Comparison of ENCODE assay signal across 14 mouse cellular contexts in the genomic region with DNA sequence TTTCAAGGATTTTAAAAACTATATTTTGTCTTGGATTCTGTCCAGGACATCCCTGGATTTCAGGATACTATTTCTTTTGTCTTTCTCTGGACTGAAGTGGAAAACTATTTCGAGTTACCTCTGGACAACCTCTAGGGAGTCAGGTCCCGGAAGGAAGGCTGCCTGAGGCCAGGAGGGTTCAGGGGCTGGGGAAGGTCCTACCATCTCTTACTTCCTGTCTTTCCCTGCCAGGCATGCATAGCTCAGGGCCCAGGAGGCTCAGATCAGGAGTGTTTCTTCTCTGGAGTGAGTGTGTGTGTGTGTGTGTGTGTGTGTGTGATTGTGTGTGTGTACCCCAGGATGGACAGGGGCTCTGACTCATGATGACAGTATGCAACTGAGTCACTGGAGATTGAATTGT. TPM values are rescaled to one million over a fixed set of nuclear protein-coding genes. Genes with fewer than 3 reads are reported as not detected.
DNase-seq lines count a peak whose midpoint lies in the region; ATAC-seq and TF ChIP-seq lines count a peak whose summit lies in the region.
"Had no signal": no experiment of that assay in that cellular context is flagged by ENCODE, and none has a peak within 500 bp of the region (broad histone marks: within the 10 kb centered on the region; RNA-seq: fewer than 3 reads in every experiment).

No protein-coding gene starts in this region.

- no peaks in the 10 kb centered on the region for H3K27me3 ChIP-seq in lung, embryonic 16.5 days (ENCODE audit: control insufficient read depth, insufficient read depth, low read depth, low read length)
- H3K27me3 ChIP-seq in stomach, postnatal 0 days (ENCODE audit: control insufficient read depth, insufficient read depth, low read length) = no peaks in the 10 kb centered on the region
- H3K27me3 ChIP-seq: liver, embryonic 13.5 days had no signal

- H3K4me3 ChIP-seq in lung, embryonic 16.5 days (ENCODE audit: low read length) = no peak overlapping the region
- no peak overlapping the region for H3K4me3 ChIP-seq in embryonic fibroblast, embryonic 13.5 days (ENCODE audit: insufficient read depth, low read length)
- no peak overlapping the region for H3K4me3 ChIP-seq in stomach, postnatal 0 days (ENCODE audit: low read depth, low read length)
- H3K4me3 ChIP-seq: left cerebral cortex, adult 2 months; liver, embryonic 13.5 days had no signal

- no peaks in the 10 kb centered on the region for H3K9me3 ChIP-seq in lung, embryonic 16.5 days (ENCODE audit: control insufficient read depth, low read length)
- no peaks in the 10 kb centered on the region for H3K9me3 ChIP-seq in stomach, postnatal 0 days (ENCODE audit: control insufficient read depth, low read length)
- H3K9me3 ChIP-seq: G1E; liver, embryonic 13.5 days had no signal

- DNase-seq in lung, postnatal 36 days = no peak
- peak; percentile 42 for DNase-seq in heart, postnatal 4 days
- no peak for DNase-seq in stomach, postnatal 0 days (ENCODE audit: low spot score)
- DNase-seq in embryo, embryonic 11 days = no peak
- DNase-seq in spleen, adult 12 weeks (ENCODE audit: low spot score) = no peak
- DNase-seq: cerebellum, postnatal 14 days; liver, embryonic 13.5 days; spleen, adult 18-20 months; thymus, adult 18-20 months had no signal

- WGBS in lung, embryonic 16.5 days = 60% methylated on average over 2 of the region's 2 CpGs
- 70% methylated on average over 2 of the region's 2 CpGs for WGBS in stomach, postnatal 0 days

- TF ChIP-seq POLR2A in embryonic fibroblast, embryonic 13.5 days (IDR thresholded peaks at IDR 0.05; ENCODE audit: low read depth, low read length) = no peak

- no peak overlapping the region for H3K4me2 ChIP-seq in lung, embryonic 16.5 days (ENCODE audit: low read depth, low read length)
- no peak overlapping the region for H3K4me2 ChIP-seq in stomach, postnatal 0 days (replicated peaks; ENCODE audit: low read depth)
- H3K4me2 ChIP-seq: liver, embryonic 13.5 days had no signal

- H3K36me3 ChIP-seq in lung, embryonic 16.5 days (ENCODE audit: control insufficient read depth, insufficient read depth, low read length) = no peaks in the 10 kb centered on the region
- H3K36me3 ChIP-seq in stomach, postnatal 0 days (ENCODE audit: control insufficient read depth, insufficient read depth, low read length) = no peaks in the 10 kb centered on the region
- H3K36me3 ChIP-seq: G1E; liver, embryonic 13.5 days had no signal

- no peak for TF ChIP-seq EP300 in stomach, postnatal 0 days (optimal IDR thresholded peaks at IDR 0.05)

- no peak for TF ChIP-seq CTCF in embryonic fibroblast, embryonic 13.5 days (IDR thresholded peaks at IDR 0.05; ENCODE audit: borderline replicate concordance, insufficient read depth, low read length)
- no peak for TF ChIP-seq CTCF in stomach, postnatal 0 days (IDR thresholded peaks at IDR 0.05; ENCODE audit: low read depth)

- H3K9ac ChIP-seq in lung, embryonic 16.5 days (ENCODE audit: low read length) = no peak overlapping the region
- H3K9ac ChIP-seq in stomach, postnatal 0 days (ENCODE audit: low read length) = no peak overlapping the region
- H3K9ac ChIP-seq: liver, embryonic 13.5 days had no signal

- peak; percentile 56 for ATAC-seq in lung, embryonic 16.5 days (ENCODE audit: low read depth)
- ATAC-seq in stomach, postnatal 0 days (ENCODE audit: low FRiP score, low TSS enrichment) = 0 out of 2 replicates have a peak, but pooled peaks have one; percentile 51
- ATAC-seq: midbrain, embryonic 16.5 days had no signal

- H3K27ac ChIP-seq in lung, embryonic 16.5 days (ENCODE audit: low read length) = no peak overlapping the region; the same call in 1 of the 2 replicates
- H3K27ac ChIP-seq in embryonic fibroblast, embryonic 13.5 days (ENCODE audit: insufficient read depth, low read length) = peak overlapping the region; percentile 34; the same call in 1 of the 2 replicates
- no peak overlapping the region for H3K27ac ChIP-seq in stomach, postnatal 0 days (replicated peaks)
- H3K27ac ChIP-seq: left cerebral cortex, adult 2 months; liver, embryonic 13.5 days had no signal

- H3K4me1 ChIP-seq in lung, embryonic 16.5 days (replicated peaks; ENCODE audit: control insufficient read depth, insufficient read depth, low read length) = 0 out of 2 replicates have a peak, but pooled peaks cover 2% of the 10 kb centered on the region
- H3K4me1 ChIP-seq in embryonic fibroblast, embryonic 13.5 days (ENCODE audit: control insufficient read depth, insufficient read depth, low read length) = peaks cover 12% of the 10 kb centered on the region; the same call in 1 of the 2 replicates
- H3K4me1 ChIP-seq in stomach, postnatal 0 days (replicated peaks; ENCODE audit: control insufficient read depth, insufficient read depth) = no peaks in the 10 kb centered on the region
- H3K4me1 ChIP-seq: liver, embryonic 13.5 days had no signal

RNA-seq across cellular contexts. Expression of a gene that starts 40.5 kb away (rescaled TPM):
- 9.4 TPM in 2 replicates for polyA plus RNA-seq in lung, embryonic 16.5 days (2015; fragmentation: Nextera tagmentation; extraction: Ambion mirVana)
- polyA plus RNA-seq in embryonic fibroblast, embryonic 13.5 days (2011; ENCODE audit: insufficient read length, low read depth, missing spikeins) = 39.8 and 65.1 TPM in 2 replicates
- total RNA-seq in heart, postnatal 4 days (2021) = 100 to 1,000 TPM in 1 of 2 experiments, 10 to 100 TPM in 1; 96.4 to 109 TPM
- 3.1 and 4.4 TPM in 2 replicates for polyA plus RNA-seq in stomach, postnatal 0 days (2015; fragmentation: Nextera tagmentation; extraction: Ambion mirVana)
- polyA plus RNA-seq: G1E had no signal
